Mouse (Mus musculus) G1E (cell line): Measurements from ENCODE around the gene Malsu1. TPM values are rescaled to one million over a fixed set of nuclear protein-coding genes. Genes with fewer than 3 reads are reported as not detected.

ENCODE experiments used
- ATAC-seq: 2 replicates; pipeline ENCODE4 v1.8.0; 2016; ENCODE audit warnings: mild to moderate bottlenecking; ENCODE audit not compliant: insufficient number of reproducible peaks, poor library complexity, low FRiP score, severe bottlenecking; ENCODE audit errors: extremely low read depth
- DNase-seq: peaks from one replicate; pipeline ENCODE4 v3.0.0; 2012; ENCODE audit warnings: low spot score
- H3K27me3 ChIP-seq: 2 replicates; pipeline ENCODE4 v1.6.1; 2012; ENCODE audit warnings: mild to moderate bottlenecking, low read length, inconsistent platforms; ENCODE audit not compliant: insufficient read depth
- H3K36me3 ChIP-seq: replicated peaks from 2 replicates; pipeline ENCODE3; 2012; ENCODE audit warnings: mild to moderate bottlenecking, inconsistent platforms
- H3K4me1 ChIP-seq: 2 replicates; pipeline ENCODE4 v1.6.1; 2012; ENCODE audit warnings: low read depth, low read length, inconsistent platforms, mixed read lengths; ENCODE audit not compliant: insufficient read depth
- H3K4me3 ChIP-seq: 2 replicates; pipeline ENCODE4 v1.5.1; 2012; ENCODE audit warnings: low read depth, mild to moderate bottlenecking, inconsistent platforms, low read length, moderate library complexity, mixed read lengths
- H3K9me3 ChIP-seq: replicated peaks from 2 replicates; pipeline ENCODE4 v1.6.1; 2012; ENCODE audit warnings: inconsistent platforms
- CTCF ChIP-seq: IDR thresholded peaks from 2 replicates; pipeline ENCODE4 v1.5.1; 2012; ENCODE audit warnings: low read depth, low read length, inconsistent platforms, mixed read lengths
- GATA1 ChIP-seq: IDR thresholded peaks from 2 replicates; pipeline ENCODE4 v1.6.1; 2012; ENCODE audit warnings: borderline replicate concordance, low read length, inconsistent platforms, mixed read lengths
- GATA2 ChIP-seq: IDR thresholded peaks from 2 replicates; pipeline ENCODE4 v1.6.1; 2012; ENCODE audit warnings: low read depth, low read length, inconsistent platforms, borderline replicate concordance
- POLR2AphosphoS5 ChIP-seq: IDR thresholded peaks from 2 replicates; pipeline ENCODE4 v1.6.1; 2012; ENCODE audit warnings: low read depth, low read length, inconsistent platforms; ENCODE audit not compliant: insufficient replicate concordance
- TAL1 ChIP-seq: conservative IDR thresholded peaks from 2 replicates; pipeline ENCODE4 v1.6.1; 2012; ENCODE audit warnings: low read depth, low read length, inconsistent platforms, mixed read lengths
- polyA plus RNA-seq: library from polyadenylated mRNA; stranded (reverse); fragments of >175 nt; gene quantifications from 2 replicates; pipeline ENCODE4 v1.2.3, GENCODE M21; 2012
- total RNA-seq, 2 experiments: library from RNA; stranded (forward) in 1 of 2; stranded (reverse) in 1 of 2; fragments of 200-1000 nt in 1 of 2; fragments of >200 nt in 1 of 2; fragmentation: Nextera tagmentation in 1 of 2; gene quantifications; 2 replicates each; pipeline ENCODE4 v1.2.3; 2014 to 2017

The Malsu1 gene
- total and polyA plus RNA-seq, 3 experiments = 29.3 to 46.9 (median 41.4) TPM

DNA sequence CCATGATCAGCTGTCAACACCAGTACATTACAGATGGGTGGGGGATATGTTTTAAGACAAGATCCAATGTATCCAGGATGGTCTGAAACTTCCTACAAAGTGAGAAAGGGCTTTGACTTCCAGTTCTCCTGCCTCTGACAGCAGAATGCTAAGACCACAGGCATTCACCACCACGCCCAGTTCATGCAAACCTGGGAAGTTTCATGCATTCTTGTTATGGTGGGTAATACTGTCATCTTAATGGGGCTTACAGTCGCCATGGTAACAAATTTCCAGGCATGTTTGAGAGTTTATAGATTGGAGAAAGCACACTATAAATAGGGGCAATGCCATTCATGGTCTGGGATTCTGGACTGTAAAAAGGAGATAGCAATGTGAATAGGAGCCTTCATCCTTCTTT, 35.6 kb downstream of the Malsu1 start:
- ATAC-seq (no peak), DNase-seq (no peak)
- Histone ChIP-seq H3K27me3 (no peaks in the 10 kb centered on the region), H3K36me3 (peaks cover 80% of the 10 kb centered on the region), H3K4me1 (no peaks in the 10 kb centered on the region), H3K4me3 (no peak overlapping the region), H3K9me3 (no peaks in the 10 kb centered on the region)
- TF ChIP-seq TAL1 (no peak), POLR2AphosphoS5 (no peak), GATA2 (no peak), GATA1 (no peak), CTCF (no peak)

- no peaks in the 10 kb centered on the region for H3K4me1 ChIP-seq
- H3K36me3 ChIP-seq = peaks cover 79% of the 10 kb centered on the region
- H3K9me3 ChIP-seq = no peaks in the 10 kb centered on the region
- H3K27me3 ChIP-seq = no peaks in the 10 kb centered on the region
- TF ChIP-seq CTCF (no peak), TAL1 (no peak), GATA2 (no peak), GATA1 (no peak), POLR2AphosphoS5 (no peak)
- DNase-seq = no peak
- ATAC-seq = no peak
- no peak overlapping the region for H3K4me3 ChIP-seq
These were observed 40.3 kb downstream of the Malsu1 start for GRCm38 (mm10) chr6:49113895-49114294.

- DNase-seq (no peak), ATAC-seq (no peak)
- Histone ChIP-seq H3K36me3 (peaks cover 75% of the 10 kb centered on the region), H3K9me3 (no peaks in the 10 kb centered on the region), H3K27me3 (no peaks in the 10 kb centered on the region), H3K4me1 (no peaks in the 10 kb centered on the region), H3K4me3 (no peak overlapping the region)
- TF ChIP-seq GATA2 (no peak), GATA1 (no peak), POLR2AphosphoS5 (no peak), CTCF (no peak), TAL1 (no peak)
These were observed 40.9 kb downstream of the Malsu1 start for GRCm38 (mm10) chr6:49114457-49114856.

- DNase-seq = no peak
- Histone ChIP-seq H3K4me1 (0 out of 2 replicates have a peak, but pooled peaks cover 3% of the 10 kb centered on the region), H3K9me3 (no peaks in the 10 kb centered on the region), H3K36me3 (peaks cover 76% of the 10 kb centered on the region), H3K4me3 (no peak overlapping the region), H3K27me3 (no peaks in the 10 kb centered on the region)
- no peak for ATAC-seq
- TF ChIP-seq GATA1 = no peak
- no peak for TF ChIP-seq POLR2AphosphoS5
- no peak for TF ChIP-seq GATA2
- no peak for TF ChIP-seq TAL1
- TF ChIP-seq CTCF = no peak
These were observed 42.0 kb downstream of the Malsu1 start for GRCm38 (mm10) chr6:49115550-49115949.

GRCm38 (mm10) chr6:49116241-49116640, 42.6 kb downstream of the Malsu1 start:
- 0 out of 2 replicates have a peak, but pooled peaks cover 3% of the 10 kb centered on the region for H3K4me1 ChIP-seq
- DNase-seq (no peak), ATAC-seq (no peak)
- H3K36me3 ChIP-seq = peaks cover 70% of the 10 kb centered on the region
- H3K27me3 ChIP-seq = no peaks in the 10 kb centered on the region
- no peaks in the 10 kb centered on the region for H3K9me3 ChIP-seq
- H3K4me3 ChIP-seq = no peak overlapping the region
- TF ChIP-seq CTCF (no peak), POLR2AphosphoS5 (no peak), GATA2 (no peak), GATA1 (no peak), TAL1 (no peak)

GRCm38 (mm10) chr6:49118446-49118845, 44.9 kb downstream of the Malsu1 start:
- ATAC-seq (no peak), DNase-seq (no peak)
- Histone ChIP-seq H3K4me1 (0 out of 2 replicates have a peak, but pooled peaks cover 3% of the 10 kb centered on the region), H3K27me3 (no peaks in the 10 kb centered on the region), H3K9me3 (no peaks in the 10 kb centered on the region), H3K4me3 (no peak overlapping the region), H3K36me3 (peaks cover 75% of the 10 kb centered on the region)
- no peak for TF ChIP-seq GATA2
- TF ChIP-seq TAL1 = no peak
- TF ChIP-seq POLR2AphosphoS5 = no peak
- no peak for TF ChIP-seq GATA1
- no peak for TF ChIP-seq CTCF
